Mouse (Mus musculus) heart, adult 2 months (tissue): ENCODE measurements at regions not wholly inside any gene's neighbourhood (a gene's known extent, or its start where the extent isn't known, plus 50 kb on each side); places are given as distances from the start of the nearest gene placed in this dataset.

Source experiments
- CTCF ChIP-seq: fragments of 200-600 bp; IDR thresholded peaks from 2 replicates; pipeline ENCODE4 v1.8.1; 2022; ENCODE audit warnings: antibody characterized with exemption, mild to moderate bottlenecking, moderate library complexity
- POLR2A ChIP-seq: fragments of 200-500 bp; IDR thresholded peaks from 2 replicates; pipeline ENCODE4 v1.6.1; 2011; ENCODE audit warnings: mild to moderate bottlenecking, low read depth, low read length, control low read depth; ENCODE audit not compliant: insufficient read depth

GRCm38 (mm10) chr11:8719211-8719966, 55.1 kb upstream of the Tns3 start:
- TF ChIP-seq CTCF, result no peak
- TF ChIP-seq POLR2A, result no peak
